In genomic region chr10:59292558-59292957, GRCm38 (mm10) we compare ENCODE assay signal across 8 mouse cellular contexts. TPM values are rescaled to one million over a fixed set of nuclear protein-coding genes. Genes with fewer than 3 reads are reported as not detected.
A peak's percentile ranks its signal among the peaks of the same experiment; 100 is the strongest.
DNase-seq lines count a peak whose midpoint lies in the region; ATAC-seq and TF ChIP-seq lines count a peak whose summit lies in the region.

No protein-coding gene starts in this region.

- H3K4me1 ChIP-seq in CH12.LX (ENCODE audit: control insufficient read depth in 1 of 2, insufficient read depth in 2 of 2): peaks cover 12 to 37% of the 10 kb centered on the region in 2 experiments
- no peaks in the 10 kb centered on the region for H3K4me1 ChIP-seq in forebrain, embryonic 12.5 days
- H3K4me1 ChIP-seq in hindbrain, embryonic 10.5 days (replicated peaks): no peaks in the 10 kb centered on the region
- H3K4me1 ChIP-seq in lung, embryonic 16.5 days (replicated peaks; ENCODE audit: control insufficient read depth, insufficient read depth, low read length): 0 out of 2 replicates have a peak, but pooled peaks cover 10% of the 10 kb centered on the region

- dilution Hi-C loops in CH12.LX (cut with MboI; ENCODE audit: extremely low pct_ligation_motif_present, extremely low pct_unique_long_range_greater_than_20kb, low sequenced_read_pairs): no loop called here

- WGBS in forebrain, embryonic 12.5 days: 34% methylated on average over 4 of the region's 4 CpGs
- WGBS in hindbrain, embryonic 10.5 days: 31% methylated on average over 4 of the region's 4 CpGs
- WGBS in lung, embryonic 16.5 days: 19% methylated on average over 4 of the region's 4 CpGs

- no peak overlapping the region for H3K9ac ChIP-seq in CH12.LX (ENCODE audit: insufficient read depth, low read depth)
- H3K9ac ChIP-seq in forebrain, embryonic 12.5 days: no peak overlapping the region
- H3K9ac ChIP-seq in lung, embryonic 16.5 days (ENCODE audit: low read length): no peak overlapping the region

- H3K36me3 ChIP-seq in CH12.LX (replicated peaks in 1 of 2; ENCODE audit: control insufficient read depth in 1 of 2, insufficient read depth in 1 of 2, low read length in 1 of 2): no peaks in the 10 kb centered on the region
- no peaks in the 10 kb centered on the region for H3K36me3 ChIP-seq in forebrain, embryonic 12.5 days (replicated peaks)
- H3K36me3 ChIP-seq in hindbrain, embryonic 10.5 days: no peaks in the 10 kb centered on the region
- no peaks in the 10 kb centered on the region for H3K36me3 ChIP-seq in lung, embryonic 16.5 days (ENCODE audit: control insufficient read depth, insufficient read depth, low read length)

- no peaks in the 10 kb centered on the region for H3K27me3 ChIP-seq in CH12.LX (replicated peaks)
- H3K27me3 ChIP-seq in forebrain, embryonic 12.5 days: peaks cover 7% of the 10 kb centered on the region; the same call in 1 of the 2 replicates
- H3K27me3 ChIP-seq in hindbrain, embryonic 10.5 days (ENCODE audit: insufficient read depth, poor library complexity, severe bottlenecking): no peaks in the 10 kb centered on the region
- H3K27me3 ChIP-seq in lung, embryonic 16.5 days (ENCODE audit: control insufficient read depth, insufficient read depth, low read depth, low read length): no peaks in the 10 kb centered on the region

- TF ChIP-seq CTCF in CH12.LX (conservative IDR thresholded peaks at IDR 0.05 in 1 of 2, IDR thresholded peaks at IDR 0.05 in 1 of 2; ENCODE audit: low read depth in 2 of 2, low read length in 2 of 2): peak; percentile 85 to 99
- TF ChIP-seq CTCF in brain, embryonic 14.5 days (IDR thresholded peaks at IDR 0.05; ENCODE audit: borderline replicate concordance, extremely low read depth, insufficient read depth, insufficient read length): peak; percentile 76

- H3K27ac ChIP-seq in CH12.LX (ENCODE audit: insufficient read depth, low read depth): no peak overlapping the region
- H3K27ac ChIP-seq in forebrain, embryonic 12.5 days: no peak overlapping the region
- no peak overlapping the region for H3K27ac ChIP-seq in hindbrain, embryonic 10.5 days
- no peak overlapping the region for H3K27ac ChIP-seq in lung, embryonic 16.5 days (ENCODE audit: low read length)

- H3K4me2 ChIP-seq in CH12.LX (ENCODE audit: insufficient read depth, low read depth, poor library complexity, severe bottlenecking): no peak overlapping the region
- no peak overlapping the region for H3K4me2 ChIP-seq in forebrain, embryonic 12.5 days
- no peak overlapping the region for H3K4me2 ChIP-seq in lung, embryonic 16.5 days (ENCODE audit: low read depth, low read length)

- in situ Hi-C loops in CH12.LX (cut with MboI; ENCODE audit: low pct_ligation_motif_present, low pct_unique_long_range_greater_than_20kb, low sequenced_read_pairs): loop anchor here (25.0 kb wide), 1 partner anchor 480 kb away; the partner anchor contains the start of gene Sh3rf3

- H3K4me3 ChIP-seq in CH12.LX (replicated peaks in 1 of 3; ENCODE audit: low read depth in 2 of 3, low read length in 2 of 3, poor library complexity in 1 of 3): no peak overlapping the region
- H3K4me3 ChIP-seq in forebrain, embryonic 12.5 days (replicated peaks): no peak overlapping the region
- no peak overlapping the region for H3K4me3 ChIP-seq in hindbrain, embryonic 10.5 days
- no peak overlapping the region for H3K4me3 ChIP-seq in lung, embryonic 16.5 days (ENCODE audit: low read length)

- peak; percentile 93 for DNase-seq in CH12.LX (ENCODE audit: extremely low read depth)
- DNase-seq in brain, embryonic 14.5 days (ENCODE audit: low read depth): peak; percentile 88
- DNase-seq in hindbrain, embryonic 10.5 days (ENCODE audit: low spot score): peak; percentile 73
- DNase-seq in layer of hippocampus, adult 8-10 months (ENCODE audit: low spot score in 2 of 2): peak; percentile 83 to 92
- peak; percentile 50 for DNase-seq in ovary, adult 18-20 months (ENCODE audit: low spot score)
- DNase-seq in thymus, adult 18-20 months: peak; percentile 46 to 49

- TF ChIP-seq EP300 in CH12.LX (IDR thresholded peaks at IDR 0.05; ENCODE audit: low read length): no peak

- peak; percentile 55 for ATAC-seq in forebrain, embryonic 12.5 days (ENCODE audit: low FRiP score)
- peak; percentile 24 for ATAC-seq in lung, embryonic 16.5 days (ENCODE audit: low read depth)

- no peak for TF ChIP-seq POLR2A in CH12.LX (IDR thresholded peaks at IDR 0.05; ENCODE audit: low read depth, low read length)
- no peak for TF ChIP-seq POLR2A in brain, embryonic 14.5 days (IDR thresholded peaks at IDR 0.05; ENCODE audit: borderline replicate concordance, extremely low read depth, insufficient read depth, insufficient read length, poor library complexity, severe bottlenecking)

- H3K79me2 ChIP-seq in CH12.LX (replicated peaks; ENCODE audit: control insufficient read depth, extremely low read depth, insufficient read depth, poor library complexity, severe bottlenecking): no peaks in the 10 kb centered on the region

- H3K9me3 ChIP-seq in CH12.LX (replicated peaks; ENCODE audit: low read length): no peaks in the 10 kb centered on the region
- no peaks in the 10 kb centered on the region for H3K9me3 ChIP-seq in forebrain, embryonic 12.5 days
- H3K9me3 ChIP-seq in hindbrain, embryonic 10.5 days: no peaks in the 10 kb centered on the region
- no peaks in the 10 kb centered on the region for H3K9me3 ChIP-seq in lung, embryonic 16.5 days (ENCODE audit: control insufficient read depth, low read length)

- peak; percentile 97 for TF ChIP-seq RAD21 in CH12.LX (IDR thresholded peaks at IDR 0.05; ENCODE audit: low read depth, low read length)

TF ChIP-seq in CH12.LX, 34 proteins besides CTCF, POLR2A, EP300 and RAD21:
- TF ChIP-seq NELFE (IDR thresholded peaks at IDR 0.05; ENCODE audit: low read depth, low read length) (no peak), IRF4 (IDR thresholded peaks at IDR 0.05; ENCODE audit: low read depth, low read length) (no peak), MYC (IDR thresholded peaks at IDR 0.05; ENCODE audit: low read depth, low read length) (peak; percentile 96), MAZ (IDR thresholded peaks at IDR 0.05; ENCODE audit: low read depth, low read length) (no peak), USF2 (conservative IDR thresholded peaks at IDR 0.05; ENCODE audit: low read depth, low read length) (no peak), GABPA (IDR thresholded peaks at IDR 0.05; ENCODE audit: insufficient replicate concordance, low read depth, low read length) (no peak), MXI1 (IDR thresholded peaks at IDR 0.05; ENCODE audit: low read depth, low read length) (no peak), ZC3H11A (IDR thresholded peaks at IDR 0.05; ENCODE audit: low read depth, low read length) (peak; percentile 97), MAX (IDR thresholded peaks at IDR 0.05; ENCODE audit: low read length) (peak; percentile 94), SMC3 (IDR thresholded peaks at IDR 0.05; ENCODE audit: low read depth, low read length) (peak; percentile 99), BHLHE40 (IDR thresholded peaks at IDR 0.05; ENCODE audit: low read depth, low read length) (peak; percentile 69; the same call in 1 of the 2 replicates)

RNA-seq across cellular contexts. Expression of gene P4ha1, which starts 30.5 kb away (rescaled TPM):
- total RNA-seq in CH12.LX (2012; rRNA removed) (52.0 and 87.2 TPM in 2 replicates), CH12.LX (2014; rRNA removed) (138 and 141 TPM in 2 replicates)
- polyA plus RNA-seq in CH12.LX (2012; ENCODE audit: insufficient read length, low read depth): 38.4 and 39.9 TPM in 2 replicates
- polyA plus RNA-seq in brain, embryonic 14.5 days (2012; rRNA removed): 16.0 and 21.0 TPM in 2 replicates
- polyA plus RNA-seq in forebrain, embryonic 12.5 days (2016; fragmentation: Nextera tagmentation; extraction: Ambion mirVana): 33.4 and 33.6 TPM in 2 replicates
- 37.2 and 53.0 TPM in 2 replicates for polyA plus RNA-seq in hindbrain, embryonic 10.5 days (2016; fragmentation: Nextera tagmentation; extraction: Ambion mirVana)
- total RNA-seq in layer of hippocampus, adult 8-10 months (2022): 10 to 100 TPM; 42.7 to 63.8 (median 50.2) TPM
- 78.7 and 81.8 TPM in 2 replicates for polyA plus RNA-seq in lung, embryonic 16.5 days (2015; fragmentation: Nextera tagmentation; extraction: Ambion mirVana)
